Mouse (Mus musculus): ENCODE measurements at regions not wholly inside any gene's neighbourhood (a gene's known extent, or its start where the extent isn't known, plus 50 kb on each side); places are given as distances from the start of the nearest gene placed in this dataset.

- no peak for DNase-seq (ENCODE audit: low spot score)
Measured at GRCm38 (mm10) chr13:97394071-97394470, 153.2 kb downstream of the Enc1 start.

DNA sequence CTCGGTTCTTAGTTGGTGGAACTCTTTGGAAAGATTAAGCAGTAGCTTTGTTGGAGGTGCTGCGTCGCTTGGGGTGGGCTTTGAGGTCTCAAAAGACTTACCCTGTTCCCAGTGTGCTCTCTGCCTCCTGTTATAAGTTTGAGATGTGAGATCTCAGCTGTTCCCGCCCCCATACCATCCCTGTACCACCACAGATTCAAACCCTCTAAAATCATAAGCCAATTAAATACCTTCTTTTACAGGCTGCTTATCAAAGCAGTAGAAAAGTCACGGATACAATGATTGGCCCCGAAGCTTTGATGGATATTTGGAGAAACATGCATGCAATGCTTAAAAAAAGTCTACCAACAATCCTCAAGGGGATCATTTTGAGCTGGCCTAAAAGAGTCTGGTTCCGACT, 152.6 kb downstream of the Enc1 start:
- DNase-seq (ENCODE audit: low spot score) = no peak

- no peak for DNase-seq (ENCODE audit: low spot score)
Measured at GRCm38 (mm10) chr13:97390449-97390930, 149.6 kb downstream of the Enc1 start.

DNA sequence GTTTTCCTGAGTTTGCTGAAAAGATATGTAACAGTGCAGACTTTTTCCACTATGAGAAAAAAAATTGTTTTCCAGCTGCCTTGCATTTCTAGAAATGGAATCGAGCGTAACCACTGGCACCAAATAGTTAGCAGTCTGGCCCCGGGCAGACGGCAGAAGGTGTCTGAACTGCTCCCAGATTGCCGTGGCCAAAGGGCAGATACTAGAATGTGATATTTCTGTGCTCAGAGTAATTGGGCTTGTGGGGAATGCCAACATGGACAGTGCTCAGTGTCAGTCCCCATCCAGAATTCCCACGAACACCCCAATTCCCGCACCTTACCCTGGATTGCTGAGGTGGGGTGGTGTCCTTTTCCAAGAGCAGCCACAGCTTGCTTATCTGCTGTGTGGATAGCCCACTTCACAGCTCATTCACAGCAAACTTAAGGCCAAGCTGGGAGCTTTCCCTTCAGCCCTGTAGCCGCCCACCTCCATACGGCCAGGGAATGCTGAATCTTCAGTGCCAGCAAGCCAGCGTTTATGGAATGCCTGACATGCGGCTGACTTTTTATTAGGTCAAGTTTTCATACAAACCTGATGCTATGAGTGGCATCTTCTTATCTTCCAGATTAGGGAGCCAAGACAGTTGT, 148.1 kb downstream of the Enc1 start:
- no peak for DNase-seq (ENCODE audit: low spot score)

- DNase-seq (ENCODE audit: low spot score) = no peak
Measured at GRCm38 (mm10) chr13:97386511-97386910, 145.6 kb downstream of the Enc1 start.

- DNase-seq (ENCODE audit: low spot score) = no peak
Measured at GRCm38 (mm10) chr13:97385531-97385930, 144.6 kb downstream of the Enc1 start.

DNA sequence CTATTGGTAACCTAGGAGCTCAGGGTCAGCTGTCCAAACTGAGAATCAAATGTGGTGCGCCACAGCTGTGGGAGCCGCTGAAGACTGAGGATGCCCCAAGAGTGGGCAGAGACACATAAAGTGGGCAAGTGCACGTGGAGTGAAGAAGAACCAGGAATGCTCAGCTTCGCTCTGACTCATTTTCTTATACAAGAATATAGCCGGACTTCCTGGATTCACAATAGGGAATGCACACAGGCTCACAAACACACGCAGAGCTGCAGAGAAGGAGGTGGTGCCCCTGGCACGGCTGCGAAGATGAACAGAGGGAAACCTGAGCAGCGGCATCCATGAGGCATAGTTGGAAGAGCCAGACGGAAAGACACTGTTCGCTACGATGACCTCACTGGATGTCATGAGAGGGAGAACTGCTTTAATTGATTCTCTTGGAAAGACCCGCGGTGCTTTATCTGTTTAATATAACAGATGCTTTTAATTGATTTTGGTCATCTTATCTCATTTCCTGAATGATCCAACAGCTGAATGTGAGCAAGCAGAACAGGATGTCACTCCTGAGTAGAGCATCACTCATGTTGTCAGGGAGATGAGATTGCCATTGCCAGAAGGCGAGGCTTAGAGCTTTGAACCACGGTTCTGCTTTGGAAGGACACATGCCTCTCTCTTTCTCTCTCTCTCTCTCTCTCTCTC, 143.3 kb downstream of the Enc1 start:
- DNase-seq (ENCODE audit: low spot score) = no peak

DNA sequence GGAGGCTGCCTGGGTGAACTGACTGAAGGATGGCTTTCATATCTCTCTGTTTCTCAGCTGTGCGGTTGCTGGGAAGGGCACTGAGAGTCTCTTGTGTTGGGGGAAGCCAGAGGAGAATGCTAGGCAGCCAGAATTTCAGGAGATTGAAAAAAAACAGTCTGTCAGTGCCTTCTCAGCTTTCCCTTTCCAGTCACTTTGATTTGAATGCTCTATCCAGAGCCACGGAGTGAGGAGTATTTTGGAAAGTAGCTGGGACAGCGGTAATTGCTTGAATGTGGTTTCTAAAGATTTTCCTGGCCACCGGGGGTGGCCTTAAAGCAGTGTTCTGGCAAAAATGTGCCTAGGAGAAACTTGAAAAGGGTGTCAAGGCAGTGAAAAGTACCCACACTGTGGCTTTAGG, 142.4 kb downstream of the Enc1 start:
- DNase-seq (ENCODE audit: low spot score) = no peak

DNA sequence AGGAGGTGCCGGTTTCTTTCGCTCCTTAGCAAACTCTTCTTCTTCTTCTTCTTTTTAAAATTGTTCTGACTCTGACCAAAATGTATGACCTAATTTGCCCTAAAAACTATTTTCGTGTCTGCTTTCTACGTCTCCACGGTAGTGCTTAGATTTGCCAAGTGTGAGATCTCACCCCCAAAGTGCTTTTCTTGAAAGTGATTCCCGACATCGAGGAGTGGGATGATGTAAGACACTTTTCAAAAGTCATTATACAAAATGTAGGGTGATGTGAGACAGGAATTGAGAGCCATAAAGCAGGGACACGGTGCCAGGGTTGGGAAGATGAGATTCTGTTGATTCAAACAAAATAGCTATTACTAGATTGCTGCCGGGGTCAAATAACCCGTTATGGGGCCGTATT, 139.5 kb downstream of the Enc1 start:
- no peak for DNase-seq (ENCODE audit: low spot score)

DNA sequence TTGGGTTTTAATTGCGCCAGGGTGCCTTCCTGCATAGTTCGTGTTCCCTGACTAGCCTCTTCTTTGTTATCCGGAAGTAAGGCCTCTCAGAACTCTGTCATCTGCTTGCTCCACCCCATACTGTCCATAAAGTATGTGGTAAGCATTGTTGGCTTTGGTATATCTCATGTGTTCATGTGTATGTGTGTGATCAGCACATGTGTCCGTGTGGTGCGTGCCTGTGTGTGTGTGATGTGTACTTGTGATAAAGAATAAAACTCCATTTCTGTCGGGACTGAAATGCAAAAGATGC, 135.3 kb downstream of the Enc1 start:
- DNase-seq (ENCODE audit: low spot score) = no peak

DNA sequence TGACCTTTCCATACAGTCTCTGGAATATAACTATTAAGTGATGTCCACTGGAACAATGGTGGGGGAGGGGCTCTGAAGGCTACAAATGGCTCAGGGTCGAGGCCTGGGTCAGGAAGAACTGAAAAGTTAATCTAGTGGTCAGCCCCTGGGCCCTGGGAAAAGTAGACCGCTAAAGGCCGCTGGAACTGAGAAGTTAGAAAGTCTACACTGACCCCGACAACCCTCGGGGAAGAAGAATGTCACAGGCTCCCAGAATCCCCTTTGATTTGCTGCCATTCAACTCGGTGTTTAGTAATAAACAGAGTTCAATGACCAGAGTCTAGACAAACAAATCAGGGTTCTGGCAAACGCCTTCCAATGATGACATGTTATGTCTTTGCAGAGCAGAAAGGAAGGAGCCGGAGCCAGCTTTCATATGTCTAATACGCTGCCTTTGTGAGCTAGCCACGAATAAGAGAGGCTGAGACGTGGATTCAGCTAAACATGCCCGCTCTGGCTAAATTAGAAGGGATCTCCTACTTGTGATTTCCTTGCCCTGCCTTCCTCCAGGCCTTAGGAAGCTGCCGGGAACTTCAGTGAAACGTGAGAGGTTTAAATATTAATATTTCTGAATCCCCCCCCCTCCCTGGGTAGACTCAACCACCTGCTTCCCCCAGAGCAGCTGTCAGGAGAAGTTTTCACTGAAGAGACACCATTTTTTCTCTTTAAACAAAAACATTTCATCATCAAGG, 134.8 kb downstream of the Enc1 start:
- DNase-seq (ENCODE audit: low spot score) = no peak

DNA sequence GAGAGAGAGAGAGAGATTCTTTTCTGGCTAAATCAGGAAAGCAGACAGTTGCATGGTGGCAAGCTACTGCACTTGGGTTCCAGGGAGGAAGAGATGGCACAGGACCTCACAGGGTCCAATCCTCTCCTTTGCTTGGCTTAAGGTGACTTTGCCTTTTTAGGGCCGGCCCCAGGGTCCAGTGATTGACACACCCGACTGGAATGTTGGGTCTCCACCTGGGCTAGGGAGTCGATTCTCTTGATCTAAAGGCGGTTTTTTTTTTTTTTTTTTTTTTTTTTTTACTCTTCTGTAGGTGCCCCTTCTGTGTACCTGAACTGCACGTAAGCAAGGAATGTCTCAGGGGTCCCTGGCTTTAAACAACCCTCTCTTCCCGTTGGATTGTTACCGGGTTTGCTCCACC, 131.4 kb downstream of the Enc1 start:
- DNase-seq (ENCODE audit: low spot score) = no peak

DNA sequence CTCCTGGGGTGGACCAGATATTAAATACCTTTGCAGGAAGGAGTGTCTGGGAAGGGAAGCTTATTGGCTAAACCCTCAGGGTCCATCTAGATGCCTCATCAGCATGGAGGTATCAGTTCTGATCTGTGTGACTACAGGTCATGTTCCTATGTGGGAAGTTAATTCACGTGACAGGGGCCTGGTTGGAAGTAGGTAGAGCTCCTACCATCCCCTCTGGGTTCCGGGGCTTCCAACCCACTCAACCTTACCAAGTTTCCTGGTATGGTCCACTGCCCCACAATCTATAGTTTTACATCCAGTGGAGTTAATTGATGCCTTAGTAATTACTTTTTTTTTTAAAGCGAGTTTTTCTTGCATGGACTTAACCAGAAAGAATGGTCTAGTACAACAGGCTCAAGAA, 130.3 kb downstream of the Enc1 start:
- no peak for DNase-seq (ENCODE audit: low spot score)

GRCm38 (mm10) chr13:97366723-97367122, 125.8 kb downstream of the Enc1 start:
- DNase-seq (ENCODE audit: low spot score) = no peak

- DNase-seq (ENCODE audit: low spot score) = no peak
Measured at GRCm38 (mm10) chr13:97365557-97366244, 124.8 kb downstream of the Enc1 start.

DNA sequence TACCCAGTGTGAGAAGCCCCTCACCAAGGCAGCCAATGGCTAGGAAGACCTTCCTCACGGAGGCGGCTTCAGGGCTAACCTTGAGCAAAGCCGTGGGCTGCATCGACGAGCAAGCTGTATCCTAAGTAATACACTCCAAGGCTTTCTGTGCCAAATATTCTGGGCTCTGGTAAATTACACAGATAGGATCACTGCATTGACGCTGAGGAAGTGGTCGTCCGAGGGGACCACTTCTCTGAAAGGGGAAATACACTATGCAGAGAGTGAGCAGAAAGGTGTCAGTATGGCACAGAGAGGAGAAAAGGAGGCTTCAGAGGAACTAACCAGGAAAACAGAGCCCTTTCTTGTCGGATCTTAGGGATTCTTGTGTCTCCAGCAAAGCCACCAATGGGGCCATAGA, 124.1 kb downstream of the Enc1 start:
- no peak for DNase-seq (ENCODE audit: low spot score)

GRCm38 (mm10) chr13:97363765-97364164, 122.9 kb downstream of the Enc1 start:
- no peak for DNase-seq (ENCODE audit: low spot score)

- no peak for DNase-seq (ENCODE audit: low spot score)
Measured at GRCm38 (mm10) chr13:97363214-97363613, 122.3 kb downstream of the Enc1 start.

- DNase-seq (ENCODE audit: low spot score) = no peak
Measured at GRCm38 (mm10) chr13:97360551-97360950, 119.6 kb downstream of the Enc1 start.

- DNase-seq (ENCODE audit: low spot score) = no peak
Measured at GRCm38 (mm10) chr13:97358781-97359305, 117.9 kb downstream of the Enc1 start.

DNA sequence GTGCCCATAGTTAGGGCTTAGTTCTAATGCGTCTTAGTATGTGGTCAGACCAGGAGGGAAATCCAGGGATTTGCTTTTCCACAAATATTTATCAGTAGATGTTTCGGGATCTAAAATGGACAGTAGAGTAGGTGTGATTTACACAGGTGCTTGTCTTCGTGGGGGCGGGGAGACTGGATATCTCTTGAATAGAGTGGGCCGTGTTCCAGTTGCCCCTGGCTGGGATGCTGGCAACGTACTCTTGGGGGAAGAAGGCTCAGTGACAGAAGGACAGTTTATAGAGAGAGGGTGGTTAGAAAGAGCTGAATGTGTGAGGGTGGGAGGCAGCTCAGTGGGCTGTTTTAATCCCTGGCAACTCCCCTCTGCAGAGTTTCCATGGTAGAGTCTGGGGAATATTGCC, 117.4 kb downstream of the Enc1 start:
- no peak for DNase-seq (ENCODE audit: low spot score)
